Mouse (Mus musculus): ENCODE measurements around the gene Specc1.

GRCm38 (mm10) chr11:62051487-62051886 is 94.9 kb downstream of the Specc1 start:
- no peak for TF ChIP-seq CTCF (IDR thresholded peaks at IDR 0.05; ENCODE audit: borderline replicate concordance, extremely low read depth, insufficient read depth, insufficient read length)
- TF ChIP-seq POLR2A (IDR thresholded peaks at IDR 0.05; ENCODE audit: borderline replicate concordance, extremely low read depth, insufficient read depth, insufficient read length, poor library complexity, severe bottlenecking) = no peak
